Mouse (Mus musculus) intestine, postnatal 0 days (tissue): ENCODE measurements around the gene Bcam. TPM values are rescaled to one million over a fixed set of nuclear protein-coding genes. Genes with fewer than 3 reads are reported as not detected.

ENCODE experiments used
- ATAC-seq: fragments of 200-750 bp; cut with Nextera tagmentation; 2 replicates; pipeline ENCODE4 v1.8.0; 2017; ENCODE audit warnings: mild to moderate bottlenecking, moderate TSS enrichment, moderate library complexity
- H3K27ac ChIP-seq: fragments of 300-500 bp; sonication (generic); 2 replicates; pipeline ENCODE4 v1.5.1; 2014; ENCODE audit warnings: mild to moderate bottlenecking, low read depth, low read length, moderate library complexity
- H3K27me3 ChIP-seq: fragments of 300-500 bp; sonication (generic); replicated peaks from 2 replicates; pipeline ENCODE4 v1.6.1; 2014; ENCODE audit warnings: low read length, mixed read lengths; ENCODE audit not compliant: control insufficient read depth, insufficient read depth
- H3K36me3 ChIP-seq: fragments of 300-500 bp; sonication (generic); 2 replicates; pipeline ENCODE4 v1.6.1; 2014; ENCODE audit warnings: mild to moderate bottlenecking, moderate library complexity; ENCODE audit not compliant: control insufficient read depth, insufficient read depth
- H3K4me1 ChIP-seq: fragments of 300-500 bp; sonication (generic); replicated peaks from 2 replicates; pipeline ENCODE4 v1.6.1; 2014; ENCODE audit warnings: antibody characterized with exemption, low read length, mixed read lengths; ENCODE audit not compliant: control insufficient read depth, insufficient read depth
- H3K4me2 ChIP-seq: fragments of 300-500 bp; sonication (generic); replicated peaks from 2 replicates; pipeline ENCODE4 v1.6.1; 2014; ENCODE audit warnings: low read depth, mild to moderate bottlenecking, moderate library complexity
- H3K4me3 ChIP-seq: fragments of 300-500 bp; sonication (generic); 2 replicates; pipeline ENCODE4 v1.5.1; 2014; ENCODE audit warnings: low read depth, low read length
- H3K9ac ChIP-seq: fragments of 300-500 bp; sonication (generic); 2 replicates; pipeline ENCODE4 v1.6.1; 2014; ENCODE audit warnings: mild to moderate bottlenecking, low read depth, low read length
- H3K9me3 ChIP-seq: fragments of 300-500 bp; sonication (generic); 2 replicates; pipeline ENCODE4 v1.6.1; 2016; ENCODE audit warnings: mixed run types; ENCODE audit not compliant: control insufficient read depth
- CTCF ChIP-seq: sonication (generic); IDR thresholded peaks from 2 replicates; pipeline ENCODE4 v1.5.1; 2016; ENCODE audit warnings: low read depth, mild to moderate bottlenecking, control low read depth, antibody characterized with exemption, moderate library complexity
- WGBS: fragments of 180-500 bp; shearing (Covaris S2); extraction: QIAGEN DNeasy Blood & Tissue Kit; methylation state at CpG from one replicate; pipeline ENCODE4 v1.1.7; 2014; 5-methylcytosine and 5-hydroxymethylcytosine counted together
- polyA plus RNA-seq: library from polyadenylated mRNA; unstranded; fragments of >200 nt; fragmentation: Nextera tagmentation; extraction: Ambion mirVana; gene quantifications from 2 replicates; pipeline ENCODE4 v1.2.1, GENCODE M21; 2015

Bcam gene
- polyA plus RNA-seq, 1 experiment from 2014 or later: 36.2 TPM

GRCm38 (mm10) chr7:19736389-19737057, 34.3 kb downstream of the Bcam start:
- WGBS: 78% methylated on average over 16 of the region's 16 CpGs

GRCm38 (mm10) chr7:19734178-19734666, 36.6 kb downstream of the Bcam start:
- Histone ChIP-seq H3K4me3 (no peak overlapping the region), H3K9ac (no peak overlapping the region), H3K4me1 (no peaks in the 10 kb centered on the region), H3K27ac (no peak overlapping the region), H3K36me3 (peaks cover 80% of the 10 kb centered on the region), H3K27me3 (no peaks in the 10 kb centered on the region), H3K4me2 (no peak overlapping the region), H3K9me3 (no peaks in the 10 kb centered on the region)
- no peak for TF ChIP-seq CTCF
- 85% methylated on average over 10 of the region's 10 CpGs for WGBS
- ATAC-seq: no peak

More at GRCm38 (mm10) chr7:19736389-19737057, 34.3 kb downstream of the Bcam start:
- no peak overlapping the region for H3K4me3 ChIP-seq
- H3K27ac ChIP-seq: 0 out of 2 replicates have a peak overlapping the region, but pooled peaks have one; percentile 46
- no peak overlapping the region for H3K4me2 ChIP-seq
- no peaks in the 10 kb centered on the region for H3K4me1 ChIP-seq
- no peak for TF ChIP-seq CTCF
- peaks cover 69% of the 10 kb centered on the region for H3K36me3 ChIP-seq
- H3K9ac ChIP-seq: no peak overlapping the region
- H3K9me3 ChIP-seq: no peaks in the 10 kb centered on the region
- no peaks in the 10 kb centered on the region for H3K27me3 ChIP-seq
- no peak for ATAC-seq

- TF ChIP-seq CTCF: no peak
- no peaks in the 10 kb centered on the region for H3K9me3 ChIP-seq
- no peak overlapping the region for H3K4me2 ChIP-seq
- no peak overlapping the region for H3K9ac ChIP-seq
- no peaks in the 10 kb centered on the region for H3K4me1 ChIP-seq
- no peak overlapping the region for H3K4me3 ChIP-seq
- no peak for ATAC-seq
- H3K36me3 ChIP-seq: peaks cover 93% of the 10 kb centered on the region
- 84% methylated on average over 4 of the region's 4 CpGs for WGBS
- no peaks in the 10 kb centered on the region for H3K27me3 ChIP-seq
- no peak overlapping the region for H3K27ac ChIP-seq
Measured at GRCm38 (mm10) chr7:19726541-19726940, 44.3 kb downstream of the Bcam start.

DNA sequence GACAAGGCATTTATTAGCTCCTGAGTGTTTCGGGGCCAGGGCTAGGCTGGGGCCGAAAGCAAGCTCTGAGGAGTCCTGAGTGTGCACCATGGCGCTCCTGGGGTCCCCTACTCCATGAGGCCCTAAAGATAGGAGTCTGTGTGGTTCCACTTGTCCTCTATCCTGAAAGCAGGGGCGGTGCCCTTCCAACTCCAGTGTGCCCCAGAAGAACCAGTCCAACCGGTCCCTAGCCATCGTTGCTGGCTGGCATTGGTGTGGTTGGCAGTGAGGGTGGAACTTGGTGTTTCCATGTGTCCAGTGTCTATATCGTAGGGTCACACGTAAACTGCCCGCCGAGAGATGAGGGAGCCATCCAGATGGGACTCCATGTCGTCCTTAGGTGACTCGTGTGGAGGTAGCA, 46.6 kb downstream of the Bcam start:
- Histone ChIP-seq H3K36me3 (peaks cover 88% of the 10 kb centered on the region), H3K9me3 (no peaks in the 10 kb centered on the region), H3K4me3 (no peak overlapping the region), H3K27ac (no peak overlapping the region), H3K4me2 (no peak overlapping the region), H3K27me3 (no peaks in the 10 kb centered on the region), H3K4me1 (no peaks in the 10 kb centered on the region), H3K9ac (no peak overlapping the region)
- 81% methylated on average over 12 of the region's 12 CpGs for WGBS
- no peak for TF ChIP-seq CTCF
- 0 out of 2 replicates have a peak, but pooled peaks have one; percentile 14 for ATAC-seq

DNA sequence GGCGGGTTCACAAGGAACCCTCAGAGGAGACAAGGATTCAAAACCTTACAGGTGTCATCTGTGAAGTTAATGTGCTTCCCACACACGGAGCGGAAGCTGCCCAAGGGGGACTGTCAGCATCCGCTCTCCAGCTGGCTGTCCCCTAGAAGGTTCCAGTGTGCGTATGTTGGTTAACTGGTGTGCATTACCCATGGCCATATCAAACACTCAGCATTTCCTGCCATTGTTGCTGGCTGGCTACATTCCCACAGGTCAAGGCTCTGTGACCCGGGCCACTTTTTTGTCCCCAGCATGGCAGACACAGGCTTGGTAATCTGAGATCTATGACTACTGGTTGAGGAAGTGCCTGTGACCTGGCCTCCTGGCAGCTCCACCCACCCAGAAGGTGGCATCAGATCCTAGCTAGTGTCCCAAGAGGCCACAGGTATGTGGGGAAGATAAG, 48.0 kb downstream of the Bcam start:
- 0 out of 2 replicates have a peak, but pooled peaks have one; percentile 28 for TF ChIP-seq CTCF
- ATAC-seq: peak; percentile 44
- no peak overlapping the region for H3K27ac ChIP-seq
- no peaks in the 10 kb centered on the region for H3K4me1 ChIP-seq
- no peak overlapping the region for H3K4me2 ChIP-seq
- no peak overlapping the region for H3K4me3 ChIP-seq
- 81% methylated on average over 6 of the region's 6 CpGs for WGBS
- H3K36me3 ChIP-seq: peaks cover 81% of the 10 kb centered on the region
- H3K9ac ChIP-seq: no peak overlapping the region
- no peaks in the 10 kb centered on the region for H3K9me3 ChIP-seq
- H3K27me3 ChIP-seq: no peaks in the 10 kb centered on the region

GRCm38 (mm10) chr7:19719200-19719599, 51.6 kb downstream of the Bcam start:
- Histone ChIP-seq H3K4me2 (no peak overlapping the region), H3K9me3 (no peaks in the 10 kb centered on the region), H3K4me1 (no peaks in the 10 kb centered on the region; the same call in 1 of the 2 replicates), H3K4me3 (no peak overlapping the region), H3K27me3 (no peaks in the 10 kb centered on the region), H3K27ac (no peak overlapping the region), H3K36me3 (peaks cover 56% of the 10 kb centered on the region), H3K9ac (no peak overlapping the region)
- no peak for TF ChIP-seq CTCF
- no peak for ATAC-seq
- 90% methylated on average over 4 of the region's 4 CpGs for WGBS
